Mouse (Mus musculus): ENCODE data around the gene Dstn. TPM values are rescaled to one million over a fixed set of nuclear protein-coding genes. Genes with fewer than 3 reads are reported as not detected.

Dstn gene
- polyA plus RNA-seq, 1 experiment from 2014 or later = 409 TPM

DNA sequence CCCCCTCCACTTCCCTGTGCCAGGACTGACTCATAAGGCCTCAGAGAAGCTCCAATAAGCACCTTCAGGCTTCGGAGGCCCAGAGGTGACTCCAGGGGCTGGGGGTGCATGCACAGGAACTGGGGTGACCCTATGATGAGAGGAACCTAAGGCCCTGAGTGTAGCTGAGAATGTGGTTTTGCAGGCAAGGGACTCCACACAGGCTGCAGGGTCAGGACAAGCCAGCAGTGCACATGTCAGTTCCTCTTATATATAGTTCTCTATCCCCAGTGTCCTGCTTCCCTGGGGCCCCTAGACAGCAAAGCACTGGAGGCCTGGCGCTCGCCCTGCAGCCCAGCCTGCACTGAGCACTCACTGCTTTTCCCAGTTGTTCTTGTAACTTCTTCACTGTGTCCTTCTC lies 32.9 kb downstream of the Dstn start:
- H3K9ac ChIP-seq (ENCODE audit: low read length) = no peak overlapping the region
- DNase-seq (ENCODE audit: low spot score) (no peak), ATAC-seq (ENCODE audit: insufficient read depth, low FRiP score, low TSS enrichment) (no peak)
- no peaks in the 10 kb centered on the region for H3K9me3 ChIP-seq (ENCODE audit: control insufficient read depth, low read length)
- peaks cover 9% of the 10 kb centered on the region for H3K36me3 ChIP-seq (ENCODE audit: control insufficient read depth, insufficient read depth, low read length)
- 91% methylated on average over 3 of the region's 3 CpGs for WGBS
- H3K27me3 ChIP-seq (ENCODE audit: control insufficient read depth, insufficient read depth, low read length) = no peaks in the 10 kb centered on the region
- no peak overlapping the region for H3K4me2 ChIP-seq (ENCODE audit: low read depth)
- no peaks in the 10 kb centered on the region for H3K4me1 ChIP-seq (ENCODE audit: control insufficient read depth, insufficient read depth, low read length)
- H3K27ac ChIP-seq (ENCODE audit: low read depth, low read length) = no peak overlapping the region
- H3K4me3 ChIP-seq (ENCODE audit: low read depth, low read length) = no peak overlapping the region

DNA sequence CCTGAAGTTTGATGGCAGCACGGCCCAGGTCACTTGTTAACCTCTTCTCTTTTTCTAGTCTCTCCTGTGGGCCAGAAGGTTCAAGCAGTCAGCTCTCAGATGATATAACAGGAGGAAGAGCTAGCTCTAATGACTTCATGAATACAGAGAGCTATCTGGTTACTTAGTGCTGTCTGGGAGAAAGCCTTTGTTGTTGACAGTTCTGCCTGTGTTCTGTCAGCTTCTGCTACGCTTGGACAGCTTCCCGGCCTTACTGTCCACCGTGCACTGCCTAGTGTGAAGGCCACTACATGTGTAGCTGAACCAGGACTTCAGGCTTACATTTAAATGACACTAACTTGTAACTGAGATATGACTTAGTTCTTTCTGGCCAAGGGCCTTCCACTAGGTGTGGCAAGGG lies 33.3 kb downstream of the Dstn start:
- Histone ChIP-seq H3K36me3 (ENCODE audit: control insufficient read depth, insufficient read depth, low read length) (peaks cover 12% of the 10 kb centered on the region), H3K4me1 (ENCODE audit: control insufficient read depth, insufficient read depth, low read length) (no peaks in the 10 kb centered on the region), H3K27ac (ENCODE audit: low read depth, low read length) (no peak overlapping the region), H3K9me3 (ENCODE audit: control insufficient read depth, low read length) (no peaks in the 10 kb centered on the region), H3K27me3 (ENCODE audit: control insufficient read depth, insufficient read depth, low read length) (no peaks in the 10 kb centered on the region), H3K9ac (ENCODE audit: low read length) (no peak overlapping the region), H3K4me2 (ENCODE audit: low read depth) (no peak overlapping the region), H3K4me3 (ENCODE audit: low read depth, low read length) (no peak overlapping the region)
- WGBS = 97% methylated on average over 4 of the region's 4 CpGs
- DNase-seq (ENCODE audit: low spot score) (no peak), ATAC-seq (ENCODE audit: insufficient read depth, low FRiP score, low TSS enrichment) (no peak)

DNA sequence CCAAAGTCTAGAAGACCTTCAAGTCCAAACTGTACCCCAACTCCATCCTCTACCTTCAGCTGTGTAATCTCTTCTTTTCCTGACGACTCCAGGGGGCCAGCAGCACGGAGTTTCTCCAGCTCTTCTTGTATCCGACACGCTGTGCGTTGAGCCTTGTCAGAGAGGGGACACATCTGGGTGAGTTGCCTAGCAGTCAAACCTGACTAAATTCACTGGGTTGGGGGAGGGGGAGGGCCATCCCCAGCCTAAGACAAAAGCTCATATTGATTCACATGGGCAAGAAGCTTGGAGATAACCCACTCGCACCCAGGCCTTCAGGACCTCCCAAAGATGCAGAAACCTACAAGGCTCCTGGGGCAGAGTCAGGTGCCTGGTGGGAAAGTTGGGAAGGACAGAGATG lies 34.1 kb downstream of the Dstn start:
- Histone ChIP-seq H3K4me1 (ENCODE audit: control insufficient read depth, insufficient read depth, low read length) (no peaks in the 10 kb centered on the region), H3K36me3 (ENCODE audit: control insufficient read depth, insufficient read depth, low read length) (peaks cover 11% of the 10 kb centered on the region), H3K9ac (ENCODE audit: low read length) (no peak overlapping the region), H3K4me2 (ENCODE audit: low read depth) (no peak overlapping the region), H3K9me3 (ENCODE audit: control insufficient read depth, low read length) (no peaks in the 10 kb centered on the region), H3K4me3 (ENCODE audit: low read depth, low read length) (no peak overlapping the region), H3K27me3 (ENCODE audit: control insufficient read depth, insufficient read depth, low read length) (no peaks in the 10 kb centered on the region), H3K27ac (ENCODE audit: low read depth, low read length) (no peak overlapping the region)
- ATAC-seq (ENCODE audit: insufficient read depth, low FRiP score, low TSS enrichment) = no peak
- DNase-seq (ENCODE audit: low spot score) = no peak
- WGBS = 90% methylated on average over 6 of the region's 6 CpGs

DNA sequence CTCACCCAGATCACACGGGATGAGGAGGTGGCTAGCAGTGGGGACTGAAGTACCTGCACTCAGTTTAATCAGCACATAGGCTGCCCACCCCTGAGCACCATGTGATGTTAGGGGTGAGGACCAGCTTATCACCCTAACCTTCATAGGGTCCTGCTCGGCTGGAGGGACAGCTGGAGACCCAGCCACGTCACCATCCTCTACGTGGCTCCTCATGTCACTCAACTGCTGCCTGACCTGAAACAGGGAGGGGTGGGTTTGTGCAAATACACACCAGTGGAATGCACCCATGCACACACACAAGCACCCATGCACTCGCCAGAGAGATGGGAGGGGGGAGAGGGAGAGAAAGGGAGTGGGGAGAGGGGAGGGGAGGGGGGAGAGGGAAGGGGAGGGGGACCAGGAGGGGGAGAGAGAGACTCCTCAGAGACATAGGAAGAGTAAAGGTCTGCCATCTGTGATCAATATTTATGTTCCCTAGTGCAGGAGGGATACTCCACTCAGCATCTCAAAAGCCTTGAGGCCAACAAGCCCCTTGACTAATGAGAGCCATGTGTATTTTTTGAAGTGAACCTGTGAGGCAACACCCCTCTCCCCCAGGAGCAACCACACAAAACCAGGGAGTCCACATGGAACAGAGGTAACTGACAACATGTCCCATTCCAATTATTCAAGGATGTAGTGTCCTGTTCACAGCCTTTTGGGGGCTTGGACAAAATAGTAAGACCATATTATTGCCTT lies 35.3 kb downstream of the Dstn start:
- DNase-seq (ENCODE audit: low spot score) (no peak), ATAC-seq (ENCODE audit: insufficient read depth, low FRiP score, low TSS enrichment) (no peak)
- WGBS = 86% methylated on average over 5 of the region's 5 CpGs
- Histone ChIP-seq H3K4me2 (ENCODE audit: low read depth) (no peak overlapping the region), H3K9me3 (ENCODE audit: control insufficient read depth, low read length) (no peaks in the 10 kb centered on the region), H3K9ac (ENCODE audit: low read length) (no peak overlapping the region), H3K27me3 (ENCODE audit: control insufficient read depth, insufficient read depth, low read length) (no peaks in the 10 kb centered on the region), H3K4me3 (ENCODE audit: low read depth, low read length) (no peak overlapping the region), H3K4me1 (ENCODE audit: control insufficient read depth, insufficient read depth, low read length) (no peaks in the 10 kb centered on the region), H3K36me3 (ENCODE audit: control insufficient read depth, insufficient read depth, low read length) (peaks cover 8% of the 10 kb centered on the region), H3K27ac (ENCODE audit: low read depth, low read length) (no peak overlapping the region)

DNA sequence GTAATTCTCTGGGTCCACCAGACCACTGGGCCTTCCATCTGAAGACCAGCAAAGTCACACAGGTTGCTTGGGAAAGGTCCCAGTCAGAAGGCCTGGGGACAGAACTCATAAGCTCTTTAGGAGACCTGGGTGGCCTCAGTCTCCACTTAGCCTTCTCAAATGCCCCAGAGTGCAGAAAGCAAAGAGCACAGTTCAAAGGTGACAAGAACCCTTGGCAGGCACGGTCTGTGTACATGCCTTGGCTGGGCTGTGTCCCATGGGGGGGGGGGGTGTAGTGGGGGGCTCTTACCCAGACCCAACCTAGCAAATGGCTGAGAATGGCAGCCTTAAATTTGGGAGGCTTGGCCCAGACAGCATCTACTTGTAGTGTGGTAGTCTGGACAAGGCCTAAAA lies 35.9 kb downstream of the Dstn start:
- H3K9ac ChIP-seq (ENCODE audit: low read length) = no peak overlapping the region
- H3K9me3 ChIP-seq (ENCODE audit: control insufficient read depth, low read length) = no peaks in the 10 kb centered on the region
- no peak overlapping the region for H3K27ac ChIP-seq (ENCODE audit: low read depth, low read length)
- DNase-seq (ENCODE audit: low spot score) = no peak
- ATAC-seq (ENCODE audit: insufficient read depth, low FRiP score, low TSS enrichment) = no peak
- H3K4me2 ChIP-seq (ENCODE audit: low read depth) = no peak overlapping the region
- H3K4me1 ChIP-seq (ENCODE audit: control insufficient read depth, insufficient read depth, low read length) = no peaks in the 10 kb centered on the region
- WGBS = 100% methylated on average over 1 of the region's 1 CpGs
- peaks cover 8% of the 10 kb centered on the region for H3K36me3 ChIP-seq (ENCODE audit: control insufficient read depth, insufficient read depth, low read length)
- no peak overlapping the region for H3K4me3 ChIP-seq (ENCODE audit: low read depth, low read length)
- H3K27me3 ChIP-seq (ENCODE audit: control insufficient read depth, insufficient read depth, low read length) = no peaks in the 10 kb centered on the region

DNA sequence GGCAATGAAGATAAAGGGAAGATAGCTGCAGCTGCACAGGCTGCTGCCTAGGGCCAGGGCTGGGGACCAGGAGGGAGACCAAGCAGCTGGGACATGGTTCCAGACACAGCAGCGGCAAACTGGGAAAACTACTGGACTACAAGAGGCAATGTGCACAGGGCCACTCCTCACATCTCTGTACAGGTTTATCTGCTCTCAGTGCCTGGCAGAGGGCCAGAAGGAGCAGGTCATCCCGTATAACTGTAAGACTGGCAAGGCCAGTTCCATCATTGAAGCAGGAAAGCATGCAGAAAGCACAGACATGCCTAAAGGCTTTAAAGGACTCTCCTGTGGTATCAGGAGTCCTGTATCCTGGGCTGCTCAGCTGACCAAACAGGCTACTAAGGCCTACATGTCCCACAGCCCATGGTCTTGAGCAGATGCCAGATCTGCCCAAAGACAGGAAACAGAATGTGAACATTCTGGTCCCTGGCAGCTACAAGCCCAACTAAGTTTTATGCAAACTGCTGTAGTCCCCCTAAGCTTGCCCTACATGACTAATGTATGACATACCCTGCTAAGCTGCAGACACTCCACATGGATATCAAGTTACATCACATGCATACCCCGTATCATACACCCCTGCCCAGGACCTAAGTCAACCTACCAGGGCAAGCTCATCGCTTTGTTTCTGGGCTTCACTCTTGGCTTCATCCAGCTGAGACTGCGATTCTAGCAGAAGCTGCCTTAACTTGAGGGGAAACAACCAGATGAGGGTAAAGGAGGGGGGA lies 36.6 kb downstream of the Dstn start:
- H3K27ac ChIP-seq (ENCODE audit: low read depth, low read length) = no peak overlapping the region
- no peaks in the 10 kb centered on the region for H3K27me3 ChIP-seq (ENCODE audit: control insufficient read depth, insufficient read depth, low read length)
- no peak overlapping the region for H3K4me3 ChIP-seq (ENCODE audit: low read depth, low read length)
- H3K4me2 ChIP-seq (ENCODE audit: low read depth) = no peak overlapping the region
- H3K4me1 ChIP-seq (ENCODE audit: control insufficient read depth, insufficient read depth, low read length) = no peaks in the 10 kb centered on the region
- ATAC-seq (ENCODE audit: insufficient read depth, low FRiP score, low TSS enrichment) (no peak), DNase-seq (ENCODE audit: low spot score) (no peak)
- peaks cover 8% of the 10 kb centered on the region for H3K36me3 ChIP-seq (ENCODE audit: control insufficient read depth, insufficient read depth, low read length)
- H3K9ac ChIP-seq (ENCODE audit: low read length) = no peak overlapping the region
- H3K9me3 ChIP-seq (ENCODE audit: control insufficient read depth, low read length) = no peaks in the 10 kb centered on the region
- WGBS = 92% methylated on average over 5 of the region's 5 CpGs

DNA sequence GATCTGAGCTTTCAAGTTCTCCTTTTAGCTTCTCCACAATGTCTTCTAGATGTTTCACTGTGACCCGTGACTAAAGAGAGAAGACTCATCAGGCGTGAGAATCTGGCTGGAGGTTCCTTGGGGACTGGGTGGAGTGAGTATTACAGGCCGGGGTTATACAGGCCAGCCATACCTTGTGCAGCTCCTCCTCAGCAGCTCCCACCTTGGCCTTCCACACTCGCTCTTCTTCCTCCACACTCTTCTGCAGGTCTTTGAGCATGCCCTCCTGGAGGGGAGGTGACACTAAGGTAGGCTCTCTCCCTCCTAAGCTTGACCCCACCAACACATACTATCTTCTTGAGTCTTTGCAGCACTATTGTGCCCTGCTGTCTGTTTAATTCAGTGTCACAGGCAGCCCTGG lies 38.8 kb downstream of the Dstn start:
- Histone ChIP-seq H3K27me3 (ENCODE audit: control insufficient read depth, insufficient read depth, low read length) (no peaks in the 10 kb centered on the region), H3K27ac (ENCODE audit: low read depth, low read length) (no peak overlapping the region), H3K4me1 (ENCODE audit: control insufficient read depth, insufficient read depth, low read length) (no peaks in the 10 kb centered on the region), H3K9me3 (ENCODE audit: control insufficient read depth, low read length) (no peaks in the 10 kb centered on the region), H3K36me3 (ENCODE audit: control insufficient read depth, insufficient read depth, low read length) (peaks cover 6% of the 10 kb centered on the region), H3K4me2 (ENCODE audit: low read depth) (no peak overlapping the region), H3K4me3 (ENCODE audit: low read depth, low read length) (no peak overlapping the region), H3K9ac (ENCODE audit: low read length) (no peak overlapping the region)
- DNase-seq (ENCODE audit: low spot score) = no peak
- WGBS = 96% methylated on average over 4 of the region's 4 CpGs
- no peak for ATAC-seq (ENCODE audit: insufficient read depth, low FRiP score, low TSS enrichment)

DNA sequence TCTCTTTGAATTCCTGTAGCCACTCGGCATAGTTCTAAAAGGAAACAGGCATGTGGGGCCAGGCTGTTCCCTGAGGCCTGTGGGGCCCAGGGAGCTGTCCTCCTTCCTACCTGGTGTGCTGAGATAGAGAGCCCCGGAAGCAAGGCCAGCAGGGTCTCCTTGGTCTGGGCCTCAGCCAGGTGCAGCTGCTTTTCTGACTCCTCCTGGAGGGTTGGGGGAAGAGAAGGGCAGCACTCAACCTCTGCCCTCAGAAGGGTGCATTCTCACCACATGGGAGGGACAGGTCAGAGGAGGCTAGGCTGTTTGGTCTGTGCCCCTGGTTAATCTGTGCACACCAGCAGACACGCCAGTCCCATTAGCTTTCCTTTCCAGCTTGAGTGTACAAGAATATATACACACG lies 39.9 kb downstream of the Dstn start:
- H3K36me3 ChIP-seq (ENCODE audit: control insufficient read depth, insufficient read depth, low read length) = peaks cover 6% of the 10 kb centered on the region
- H3K4me3 ChIP-seq (ENCODE audit: low read depth, low read length) = no peak overlapping the region
- H3K9ac ChIP-seq (ENCODE audit: low read length) = no peak overlapping the region
- no peak overlapping the region for H3K4me2 ChIP-seq (ENCODE audit: low read depth)
- no peak for DNase-seq (ENCODE audit: low spot score)
- H3K4me1 ChIP-seq (ENCODE audit: control insufficient read depth, insufficient read depth, low read length) = no peaks in the 10 kb centered on the region
- H3K9me3 ChIP-seq (ENCODE audit: control insufficient read depth, low read length) = no peaks in the 10 kb centered on the region
- WGBS = 94% methylated on average over 4 of the region's 4 CpGs
- H3K27ac ChIP-seq (ENCODE audit: low read depth, low read length) = no peak overlapping the region
- no peak for ATAC-seq (ENCODE audit: insufficient read depth, low FRiP score, low TSS enrichment)
- H3K27me3 ChIP-seq (ENCODE audit: control insufficient read depth, insufficient read depth, low read length) = no peaks in the 10 kb centered on the region

DNA sequence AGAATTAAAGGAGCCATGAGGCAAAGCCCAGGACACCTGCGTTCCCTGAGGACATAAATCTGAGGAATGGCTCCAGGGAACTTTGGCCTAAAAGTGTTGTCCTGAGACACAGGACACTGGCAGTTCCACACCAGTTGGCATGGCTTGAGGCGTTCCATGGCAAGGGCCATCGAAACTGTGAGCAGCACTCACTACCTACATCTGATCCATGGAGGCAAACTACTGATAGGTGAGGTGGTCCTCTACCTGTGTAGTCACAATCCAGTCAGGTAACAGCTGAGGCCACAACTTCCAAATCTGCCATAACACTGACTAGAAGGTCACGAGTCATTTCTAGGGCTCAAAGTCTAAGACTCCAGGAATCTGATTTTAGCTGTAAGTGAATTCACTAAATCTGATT lies 40.6 kb downstream of the Dstn start:
- Histone ChIP-seq H3K36me3 (ENCODE audit: control insufficient read depth, insufficient read depth, low read length) (peaks cover 6% of the 10 kb centered on the region), H3K27ac (ENCODE audit: low read depth, low read length) (no peak overlapping the region)

More for the DNA sequence above, 40.6 kb downstream of the Dstn start:
- Histone ChIP-seq H3K27me3 (ENCODE audit: control insufficient read depth, insufficient read depth, low read length) (no peaks in the 10 kb centered on the region), H3K4me3 (ENCODE audit: low read depth, low read length) (no peak overlapping the region), H3K9ac (ENCODE audit: low read length) (no peak overlapping the region), H3K4me1 (ENCODE audit: control insufficient read depth, insufficient read depth, low read length) (no peaks in the 10 kb centered on the region), H3K9me3 (ENCODE audit: control insufficient read depth, low read length) (no peaks in the 10 kb centered on the region), H3K4me2 (ENCODE audit: low read depth) (no peak overlapping the region)
- ATAC-seq (ENCODE audit: insufficient read depth, low FRiP score, low TSS enrichment) (no peak), DNase-seq (ENCODE audit: low spot score) (no peak)
- 93% methylated on average over 4 of the region's 4 CpGs for WGBS
